Mouse (Mus musculus): ENCODE results near the gene Gm21936. TPM values are rescaled to one million over a fixed set of nuclear protein-coding genes. Genes with fewer than 3 reads are reported as not detected.
"Not testable (repeated sequence)": the region's sequence is repeated elsewhere in the genome, so short reads cannot be mapped to it uniquely, and the experiment has no call there.

Gm21936 gene
- polyA plus RNA-seq (2012; fragmentation: generic; extraction: Trizol) = not detected
- long read RNA-seq, experiment 1 = 0 reads
- long read RNA-seq, experiment 2 = 0 reads

DNA sequence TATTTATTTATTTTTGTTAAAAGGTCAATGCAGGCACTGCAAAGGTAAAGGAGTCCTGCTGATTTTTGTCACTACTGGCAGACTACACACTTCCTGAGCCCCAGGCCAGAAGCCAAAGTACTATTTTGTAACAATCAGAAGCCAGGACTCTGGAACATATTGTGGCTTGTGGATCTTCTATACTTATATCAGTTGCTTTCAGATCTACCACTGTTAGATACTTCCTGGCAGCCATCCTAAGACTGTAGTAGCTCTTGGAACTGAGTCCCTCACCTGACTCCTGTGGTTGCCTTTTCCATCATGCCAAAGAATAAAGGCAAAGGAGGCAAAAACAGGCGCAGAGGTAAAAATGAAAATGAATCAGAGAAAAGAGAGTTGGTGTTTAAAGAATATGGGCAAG, at the start of gene Gm21936:
Gene Gm21936, plus strand, starts transcription at position 301 of the 400 bp plus-strand sequence.
- not testable (repeated sequence) for H3K36me3 ChIP-seq (ENCODE audit: control insufficient read depth, insufficient read depth); H3K4me3 ChIP-seq (ENCODE audit: insufficient read depth, poor library complexity, severe bottlenecking); H3K79me2 ChIP-seq (ENCODE audit: control insufficient read depth, insufficient read depth); H3K79me3 ChIP-seq (ENCODE audit: low read depth); H3ac ChIP-seq (ENCODE audit: control insufficient read depth, insufficient read length, low read depth); H3K27me3 ChIP-seq (ENCODE audit: control insufficient read depth, insufficient read depth, insufficient read length)

DNA sequence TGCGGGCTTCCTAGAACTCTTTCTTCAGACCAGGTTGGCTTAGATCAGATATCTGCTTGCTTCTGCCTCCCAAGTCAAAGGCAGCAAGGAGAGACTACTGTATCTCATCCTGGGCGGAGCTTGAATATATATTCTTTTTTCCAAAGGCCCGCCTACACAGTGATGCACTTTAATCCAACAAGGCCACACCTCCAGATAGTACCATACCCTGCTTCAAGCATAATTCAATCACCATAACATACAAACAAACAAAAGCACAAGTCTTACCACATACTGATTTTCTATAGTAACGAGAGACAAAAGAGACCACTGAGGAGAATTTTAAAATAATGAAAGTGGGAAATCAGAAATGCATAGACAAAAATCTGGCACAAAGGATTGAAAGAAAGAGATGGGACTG, 19.7 kb upstream of the Gm21936 start, which contains the start of gene Gm21319:
Gene Gm21319, minus strand, starts transcription at position 101 of the 400 bp plus-strand sequence.
- not testable (repeated sequence) for H3ac ChIP-seq (ENCODE audit: control insufficient read depth, insufficient read length, low read depth); H3K79me3 ChIP-seq (ENCODE audit: low read depth); H3K36me3 ChIP-seq (ENCODE audit: control insufficient read depth, insufficient read depth); H3K27me3 ChIP-seq (ENCODE audit: control insufficient read depth, insufficient read depth, insufficient read length); H3K79me2 ChIP-seq (ENCODE audit: control insufficient read depth, insufficient read depth); H3K4me3 ChIP-seq (ENCODE audit: insufficient read depth, poor library complexity, severe bottlenecking)

DNA sequence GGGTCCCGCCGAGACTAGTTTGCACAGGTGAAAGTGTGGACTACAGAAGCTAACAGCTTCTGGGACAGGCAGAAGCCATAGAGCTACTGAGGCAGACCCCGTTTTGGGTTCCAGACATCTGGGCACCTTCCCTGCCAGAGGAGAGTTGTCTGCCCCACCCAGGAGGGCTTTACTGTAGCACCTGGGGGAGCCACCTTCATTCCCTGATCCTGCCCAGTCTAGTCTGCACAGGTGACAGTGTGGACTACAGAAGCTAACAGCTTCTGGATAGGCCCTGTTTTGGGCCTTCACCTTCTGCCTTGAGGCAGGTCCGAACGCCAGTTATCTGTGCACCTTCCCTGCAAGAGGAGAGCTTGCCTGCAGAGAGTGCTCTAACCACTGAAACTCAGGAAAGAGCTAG, 2.7 kb downstream of the Gm21936 start:
- not testable (repeated sequence) for H3K36me3 ChIP-seq (ENCODE audit: control insufficient read depth, insufficient read depth); H3K79me3 ChIP-seq (ENCODE audit: low read depth); H3K4me3 ChIP-seq (ENCODE audit: insufficient read depth, poor library complexity, severe bottlenecking); H3K79me2 ChIP-seq (ENCODE audit: control insufficient read depth, insufficient read depth); H3K27me3 ChIP-seq (ENCODE audit: control insufficient read depth, insufficient read depth, insufficient read length); H3ac ChIP-seq (ENCODE audit: control insufficient read depth, insufficient read length, low read depth)

DNA sequence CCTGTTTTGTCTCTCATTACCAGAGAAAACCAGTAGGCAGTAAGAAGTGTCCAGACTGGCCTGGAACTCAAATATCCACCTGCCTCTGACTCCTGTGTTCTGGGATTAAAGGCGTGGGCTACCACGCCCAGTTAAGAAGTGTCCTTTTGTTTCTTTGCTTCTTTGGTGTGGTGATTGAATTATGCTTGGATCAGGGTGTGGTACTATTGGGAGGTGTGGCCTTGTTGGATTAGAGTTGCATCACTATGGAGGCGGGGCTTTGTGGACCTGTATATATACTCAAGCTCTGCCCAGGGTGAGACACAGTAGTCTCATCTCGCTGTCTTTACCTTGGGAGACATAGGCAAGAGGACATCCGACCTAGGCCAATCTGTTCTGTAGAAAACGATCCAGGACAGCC, 21.0 kb downstream of the Gm21936 start, which contains the start of gene BB287469:
Gene BB287469, plus strand, starts transcription at position 301 of the 400 bp plus-strand sequence.
- not testable (repeated sequence) for H3K27me3 ChIP-seq (ENCODE audit: control insufficient read depth, insufficient read depth, insufficient read length); H3ac ChIP-seq (ENCODE audit: control insufficient read depth, insufficient read length, low read depth); H3K36me3 ChIP-seq (ENCODE audit: control insufficient read depth, insufficient read depth); H3K4me3 ChIP-seq (ENCODE audit: insufficient read depth, poor library complexity, severe bottlenecking); H3K79me2 ChIP-seq (ENCODE audit: control insufficient read depth, insufficient read depth); H3K79me3 ChIP-seq (ENCODE audit: low read depth)

DNA sequence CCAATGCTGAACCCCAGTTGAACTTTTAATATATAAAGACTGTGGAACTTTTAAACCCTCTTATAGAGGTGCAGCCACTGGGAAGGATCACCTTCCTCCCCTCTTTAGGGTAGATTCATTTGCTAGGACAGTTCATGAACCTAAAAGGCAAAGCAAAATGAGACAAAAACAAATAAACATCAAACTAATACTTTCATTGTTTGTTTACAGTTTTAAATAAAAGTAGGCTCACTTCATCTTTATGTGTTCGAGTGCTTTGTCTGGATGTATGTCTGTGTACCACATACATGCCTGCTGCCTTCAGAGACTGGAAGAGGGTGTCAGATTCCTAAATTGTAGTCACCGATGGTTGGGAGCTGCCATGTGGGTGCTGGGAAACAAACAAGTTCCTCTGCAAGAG, 46.9 kb downstream of the Gm21936 start, which contains the start of gene Gm2001:
Gene Gm2001, minus strand, starts transcription at position 101 of the 400 bp plus-strand sequence.
- not testable (repeated sequence) for H3ac ChIP-seq (ENCODE audit: control insufficient read depth, insufficient read length, low read depth); H3K4me3 ChIP-seq (ENCODE audit: insufficient read depth, poor library complexity, severe bottlenecking); H3K36me3 ChIP-seq (ENCODE audit: control insufficient read depth, insufficient read depth); H3K79me2 ChIP-seq (ENCODE audit: control insufficient read depth, insufficient read depth); H3K27me3 ChIP-seq (ENCODE audit: control insufficient read depth, insufficient read depth, insufficient read length); H3K79me3 ChIP-seq (ENCODE audit: low read depth)

Other genes with a start within 250 kb of the Gm21936 start
- 0.27 TPM for gene Oog1, start 192.8 kb upstream of the Gm21936 start, polyA plus RNA-seq (2012; fragmentation: generic; extraction: Trizol)
- gene Gm4027, start 176.6 kb upstream of the Gm21936 start, polyA plus RNA-seq (2012; fragmentation: generic; extraction: Trizol) = 0.23 TPM
- gene Gm16381, start 150.9 kb upstream of the Gm21936 start, polyA plus RNA-seq (2012; fragmentation: generic; extraction: Trizol) = not detected
- gene Gm21319, start 19.8 kb upstream of the Gm21936 start, polyA plus RNA-seq (2012; fragmentation: generic; extraction: Trizol) = not detected
- gene BB287469, start 21.1 kb downstream of the Gm21936 start, polyA plus RNA-seq (2012; fragmentation: generic; extraction: Trizol) = not detected
- gene Gm2001, start 46.8 kb downstream of the Gm21936 start, polyA plus RNA-seq (2012; fragmentation: generic; extraction: Trizol) = not detected
- 0.12 TPM for gene Gm2016, start 78.6 kb downstream of the Gm21936 start, polyA plus RNA-seq (2012; fragmentation: generic; extraction: Trizol)
- not detected for gene Gm2022, start 99.9 kb downstream of the Gm21936 start, polyA plus RNA-seq (2012; fragmentation: generic; extraction: Trizol)
- gene Gm2035, start 124.3 kb downstream of the Gm21936 start, polyA plus RNA-seq (2012; fragmentation: generic; extraction: Trizol) = not detected
- gene Gm2042, start 158.6 kb downstream of the Gm21936 start, polyA plus RNA-seq (2012; fragmentation: generic; extraction: Trizol) = 0.08 TPM
- not detected for gene Gm2075, start 216.3 kb downstream of the Gm21936 start, polyA plus RNA-seq (2012; fragmentation: generic; extraction: Trizol)
- not detected for gene Gm6803, start 223.3 kb downstream of the Gm21936 start, polyA plus RNA-seq (2012; fragmentation: generic; extraction: Trizol)
- not detected for gene Gm2056, start 231.5 kb downstream of the Gm21936 start, polyA plus RNA-seq (2012; fragmentation: generic; extraction: Trizol)

All from C2C12 (cell line).